Mouse (Mus musculus): ENCODE results near the gene Csnk1d.

DNA sequence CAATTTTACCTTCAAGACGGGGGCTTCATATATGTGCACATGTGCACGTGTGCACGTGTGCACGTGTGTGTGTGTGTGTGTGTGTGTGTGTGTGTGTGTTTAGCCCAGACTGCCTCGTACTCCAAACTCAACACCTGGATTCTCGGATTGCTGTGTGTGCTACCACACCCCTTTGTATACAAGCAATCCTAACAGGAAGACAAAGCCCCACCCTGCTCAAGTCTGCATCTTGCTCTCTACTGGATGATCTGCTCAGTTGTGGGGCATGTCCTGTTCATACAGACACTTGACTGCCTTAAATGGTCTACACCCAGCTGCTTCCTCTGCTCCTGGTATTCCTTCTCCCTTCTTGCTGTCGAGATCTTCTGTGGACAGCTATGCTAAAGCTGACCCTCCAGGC lies 45.9 kb downstream of the Csnk1d start:
- TF ChIP-seq POLR2A (IDR thresholded peaks at IDR 0.05; ENCODE audit: low read depth, low read length), result no peak
- TF ChIP-seq POLR2AphosphoS2 (IDR thresholded peaks at IDR 0.05; ENCODE audit: low read depth, low read length), result no peak
- TF ChIP-seq CTCF (conservative IDR thresholded peaks at IDR 0.05 in 1 of 2, IDR thresholded peaks at IDR 0.05 in 1 of 2; ENCODE audit: low read depth in 2 of 2, low read length in 2 of 2), result no peak
- no peak for TF ChIP-seq ZKSCAN1 (IDR thresholded peaks at IDR 0.05; ENCODE audit: borderline replicate concordance, low read depth, low read length)
- no peak for TF ChIP-seq MAX (IDR thresholded peaks at IDR 0.05; ENCODE audit: low read length)
